Mouse (Mus musculus): ENCODE results near the gene Nkiras1. TPM values are rescaled to one million over a fixed set of nuclear protein-coding genes. Genes with fewer than 3 reads are reported as not detected.
A peak's percentile ranks its signal among the peaks of the same experiment; 100 is the strongest.

Gene Nkiras1
- polyA plus RNA-seq, 1 experiment from 2014 or later, result 70.3 TPM

- no peak overlapping the region for H3K27ac ChIP-seq (replicated peaks)
- no peak overlapping the region for H3K4me3 ChIP-seq (replicated peaks)
- 77% methylated on average over 2 of the region's 2 CpGs for WGBS
- ATAC-seq (ENCODE audit: low FRiP score), result no peak
- H3K36me3 ChIP-seq, result peaks cover 6% of the 10 kb centered on the region
- no peaks in the 10 kb centered on the region for H3K4me1 ChIP-seq
- no peaks in the 10 kb centered on the region for H3K27me3 ChIP-seq (replicated peaks)
- no peak overlapping the region for H3K4me2 ChIP-seq
- no peaks in the 10 kb centered on the region for H3K9me3 ChIP-seq (replicated peaks)
- no peak overlapping the region for H3K9ac ChIP-seq (replicated peaks)
Measured at GRCm38 (mm10) chr14:18284581-18284980, 13.6 kb downstream of the Nkiras1 start.

GRCm38 (mm10) chr14:18285476-18285875, 14.5 kb downstream of the Nkiras1 start:
- Histone ChIP-seq H3K4me3 (replicated peaks) (no peak overlapping the region), H3K4me2 (no peak overlapping the region), H3K27me3 (replicated peaks) (no peaks in the 10 kb centered on the region), H3K36me3 (0 out of 2 replicates have a peak, but pooled peaks cover 4% of the 10 kb centered on the region), H3K4me1 (no peaks in the 10 kb centered on the region), H3K9me3 (replicated peaks) (no peaks in the 10 kb centered on the region), H3K27ac (replicated peaks) (no peak overlapping the region), H3K9ac (replicated peaks) (no peak overlapping the region)
- 87% methylated on average over 3 of the region's 3 CpGs for WGBS
- ATAC-seq (ENCODE audit: low FRiP score), result no peak

GRCm38 (mm10) chr14:18286441-18286840, 15.5 kb downstream of the Nkiras1 start:
- Histone ChIP-seq H3K9me3 (replicated peaks) (no peaks in the 10 kb centered on the region), H3K27ac (replicated peaks) (no peak overlapping the region)
- 97% methylated on average over 2 of the region's 2 CpGs for WGBS

GRCm38 (mm10) chr14:18287391-18287790, 16.5 kb downstream of the Nkiras1 start:
- Histone ChIP-seq H3K27me3 (replicated peaks) (no peaks in the 10 kb centered on the region), H3K9me3 (replicated peaks) (no peaks in the 10 kb centered on the region), H3K36me3 (0 out of 2 replicates have a peak, but pooled peaks cover 2% of the 10 kb centered on the region), H3K4me2 (no peak overlapping the region), H3K27ac (replicated peaks) (no peak overlapping the region), H3K4me1 (0 out of 2 replicates have a peak, but pooled peaks cover 2% of the 10 kb centered on the region), H3K4me3 (replicated peaks) (no peak overlapping the region), H3K9ac (replicated peaks) (no peak overlapping the region)
- 85% methylated on average over 2 of the region's 2 CpGs for WGBS
- no peak for ATAC-seq (ENCODE audit: low FRiP score)

More at GRCm38 (mm10) chr14:18286441-18286840, 15.5 kb downstream of the Nkiras1 start:
- no peak for ATAC-seq (ENCODE audit: low FRiP score)
- Histone ChIP-seq H3K4me3 (replicated peaks) (no peak overlapping the region), H3K4me2 (no peak overlapping the region), H3K9ac (replicated peaks) (no peak overlapping the region), H3K36me3 (0 out of 2 replicates have a peak, but pooled peaks cover 4% of the 10 kb centered on the region), H3K4me1 (0 out of 2 replicates have a peak, but pooled peaks cover 2% of the 10 kb centered on the region), H3K27me3 (replicated peaks) (no peaks in the 10 kb centered on the region)

- Histone ChIP-seq H3K27ac (replicated peaks) (no peak overlapping the region), H3K4me1 (0 out of 2 replicates have a peak, but pooled peaks cover 2% of the 10 kb centered on the region), H3K4me3 (replicated peaks) (no peak overlapping the region), H3K36me3 (no peaks in the 10 kb centered on the region), H3K9ac (replicated peaks) (no peak overlapping the region), H3K9me3 (replicated peaks) (no peaks in the 10 kb centered on the region), H3K4me2 (no peak overlapping the region), H3K27me3 (replicated peaks) (no peaks in the 10 kb centered on the region)
- ATAC-seq (ENCODE audit: low FRiP score), result no peak
- WGBS, result 95% methylated on average over 3 of the region's 3 CpGs
Measured at GRCm38 (mm10) chr14:18292111-18292510, 21.2 kb downstream of the Nkiras1 start.

GRCm38 (mm10) chr14:18292578-18292977, 21.6 kb downstream of the Nkiras1 start:
- 0 out of 2 replicates have a peak, but pooled peaks cover 2% of the 10 kb centered on the region for H3K4me1 ChIP-seq
- H3K9me3 ChIP-seq (replicated peaks), result no peaks in the 10 kb centered on the region
- H3K4me3 ChIP-seq (replicated peaks), result no peak overlapping the region
- no peak overlapping the region for H3K27ac ChIP-seq (replicated peaks)
- no peaks in the 10 kb centered on the region for H3K36me3 ChIP-seq
- no peak overlapping the region for H3K9ac ChIP-seq (replicated peaks)
- 83% methylated on average over 3 of the region's 3 CpGs for WGBS
- no peak overlapping the region for H3K4me2 ChIP-seq
- no peaks in the 10 kb centered on the region for H3K27me3 ChIP-seq (replicated peaks)
- no peak for ATAC-seq (ENCODE audit: low FRiP score)

- no peaks in the 10 kb centered on the region for H3K9me3 ChIP-seq (replicated peaks)
- H3K4me3 ChIP-seq (replicated peaks), result no peak overlapping the region
- no peak overlapping the region for H3K27ac ChIP-seq (replicated peaks)
- H3K36me3 ChIP-seq, result no peaks in the 10 kb centered on the region
- H3K4me1 ChIP-seq, result no peaks in the 10 kb centered on the region
- H3K4me2 ChIP-seq, result no peak overlapping the region
- no peak overlapping the region for H3K9ac ChIP-seq (replicated peaks)
- WGBS, result 92% methylated on average over 2 of the region's 2 CpGs
- no peak for ATAC-seq (ENCODE audit: low FRiP score)
- no peaks in the 10 kb centered on the region for H3K27me3 ChIP-seq (replicated peaks)
Measured at GRCm38 (mm10) chr14:18297441-18297840, 26.5 kb downstream of the Nkiras1 start.

GRCm38 (mm10) chr14:18298874-18299273, 27.9 kb downstream of the Nkiras1 start:
- H3K36me3 ChIP-seq, result no peaks in the 10 kb centered on the region
- ATAC-seq (ENCODE audit: low FRiP score), result no peak
- WGBS, result 93% methylated on average over 2 of the region's 2 CpGs
- no peak overlapping the region for H3K9ac ChIP-seq (replicated peaks)
- peaks cover 10% of the 10 kb centered on the region; the same call in 1 of the 2 replicates for H3K4me1 ChIP-seq
- no peak overlapping the region for H3K4me3 ChIP-seq (replicated peaks)
- no peak overlapping the region for H3K27ac ChIP-seq (replicated peaks)
- H3K27me3 ChIP-seq (replicated peaks), result no peaks in the 10 kb centered on the region
- H3K9me3 ChIP-seq (replicated peaks), result no peaks in the 10 kb centered on the region
- no peak overlapping the region for H3K4me2 ChIP-seq

- no peak overlapping the region for H3K9ac ChIP-seq (replicated peaks)
- WGBS, result 96% methylated on average over 2 of the region's 2 CpGs
- peaks cover 10% of the 10 kb centered on the region; the same call in 1 of the 2 replicates for H3K4me1 ChIP-seq
- no peaks in the 10 kb centered on the region for H3K36me3 ChIP-seq
- H3K27me3 ChIP-seq (replicated peaks), result no peaks in the 10 kb centered on the region
- H3K27ac ChIP-seq (replicated peaks), result no peak overlapping the region
- no peak overlapping the region for H3K4me2 ChIP-seq
- H3K9me3 ChIP-seq (replicated peaks), result no peaks in the 10 kb centered on the region
- H3K4me3 ChIP-seq (replicated peaks), result no peak overlapping the region
- ATAC-seq (ENCODE audit: low FRiP score), result no peak
Measured at GRCm38 (mm10) chr14:18300676-18301075, 29.7 kb downstream of the Nkiras1 start.

GRCm38 (mm10) chr14:18301591-18301990, 30.7 kb downstream of the Nkiras1 start:
- Histone ChIP-seq H3K4me1 (peaks cover 10% of the 10 kb centered on the region; the same call in 1 of the 2 replicates), H3K9me3 (replicated peaks) (no peaks in the 10 kb centered on the region)
- 89% methylated on average over 3 of the region's 3 CpGs for WGBS

GRCm38 (mm10) chr14:18302750-18303149, 31.8 kb downstream of the Nkiras1 start:
- WGBS, result 80% methylated on average over 3 of the region's 3 CpGs
- ATAC-seq (ENCODE audit: low FRiP score), result no peak
- Histone ChIP-seq H3K27ac (replicated peaks) (no peak overlapping the region), H3K36me3 (no peaks in the 10 kb centered on the region), H3K4me2 (no peak overlapping the region), H3K9ac (replicated peaks) (no peak overlapping the region), H3K4me1 (peaks cover 10% of the 10 kb centered on the region; the same call in 1 of the 2 replicates), H3K4me3 (replicated peaks) (no peak overlapping the region), H3K27me3 (replicated peaks) (no peaks in the 10 kb centered on the region), H3K9me3 (replicated peaks) (no peaks in the 10 kb centered on the region)

More at GRCm38 (mm10) chr14:18301591-18301990, 30.7 kb downstream of the Nkiras1 start:
- H3K9ac ChIP-seq (replicated peaks), result no peak overlapping the region
- H3K4me2 ChIP-seq, result no peak overlapping the region
- no peak for ATAC-seq (ENCODE audit: low FRiP score)
- H3K36me3 ChIP-seq, result no peaks in the 10 kb centered on the region
- H3K27ac ChIP-seq (replicated peaks), result no peak overlapping the region
- no peak overlapping the region for H3K4me3 ChIP-seq (replicated peaks)
- H3K27me3 ChIP-seq (replicated peaks), result no peaks in the 10 kb centered on the region

- Histone ChIP-seq H3K27me3 (replicated peaks) (no peaks in the 10 kb centered on the region), H3K36me3 (no peaks in the 10 kb centered on the region), H3K4me3 (replicated peaks) (no peak overlapping the region), H3K9me3 (replicated peaks) (no peaks in the 10 kb centered on the region), H3K4me2 (no peak overlapping the region), H3K27ac (replicated peaks) (peak overlapping the region; percentile 39; the same call in 1 of the 2 replicates), H3K4me1 (peaks cover 10% of the 10 kb centered on the region; the same call in 1 of the 2 replicates), H3K9ac (replicated peaks) (no peak overlapping the region)
- WGBS, result 74% methylated on average over 4 of the region's 4 CpGs
- ATAC-seq (ENCODE audit: low FRiP score), result 0 out of 2 replicates have a peak, but pooled peaks have one; percentile 42
Measured at GRCm38 (mm10) chr14:18303262-18303661, 32.3 kb downstream of the Nkiras1 start.
